Mouse (Mus musculus): ENCODE data around the gene Plekhm2. TPM values are rescaled to one million over a fixed set of nuclear protein-coding genes. Genes with fewer than 3 reads are reported as not detected.

Plekhm2 gene
- total RNA-seq, 1 experiment from 2014 or later, result 16.5 TPM

DNA sequence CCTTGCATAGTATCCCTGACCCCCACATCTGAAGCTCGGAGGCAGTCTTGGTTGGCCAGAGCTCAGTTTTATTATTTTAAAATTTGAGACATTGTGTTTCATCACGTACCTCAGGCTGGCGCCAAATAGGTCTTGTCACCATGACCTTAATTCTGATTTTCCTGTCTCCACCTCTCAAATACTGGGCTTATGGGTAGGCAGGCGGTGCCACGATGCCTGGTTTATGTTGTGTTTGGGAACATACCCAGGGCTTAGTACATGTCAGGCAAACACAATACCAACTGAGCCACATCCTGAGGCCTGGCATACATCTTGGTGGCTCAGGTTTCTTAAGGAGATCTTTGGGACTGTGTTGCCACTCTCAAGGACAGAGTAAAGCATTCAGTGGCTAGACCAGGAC lies 42.1 kb downstream of the Plekhm2 start:
- ATAC-seq (replicated peaks in 1 of 2; ENCODE audit: insufficient read depth in 1 of 2, low FRiP score in 2 of 2, low TSS enrichment in 1 of 2, low read depth in 1 of 2, poor library complexity in 2 of 2, severe bottlenecking in 2 of 2), result no peak

DNA sequence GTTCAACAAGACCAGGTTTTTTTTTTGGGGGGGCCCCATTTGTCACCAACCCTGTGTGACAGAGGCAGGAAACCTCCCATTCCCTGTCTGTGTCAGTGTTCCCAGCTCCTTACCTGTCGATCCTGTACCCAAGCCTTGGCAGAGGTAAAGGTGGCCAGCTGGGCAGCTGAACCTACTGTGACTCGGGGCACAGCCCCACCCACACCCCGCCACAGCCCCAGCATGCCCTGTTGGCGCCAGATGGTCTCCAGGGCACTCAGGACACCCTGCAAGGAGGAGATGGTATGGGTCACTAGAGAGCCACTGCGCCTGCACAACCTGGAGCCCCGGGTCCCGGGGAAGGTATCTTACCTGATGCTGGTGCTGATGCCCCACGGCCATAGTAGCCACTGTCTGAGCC lies 42.6 kb downstream of the Plekhm2 start:
- no peak for ATAC-seq (replicated peaks in 1 of 2; ENCODE audit: insufficient read depth in 1 of 2, low FRiP score in 2 of 2, low TSS enrichment in 1 of 2, low read depth in 1 of 2, poor library complexity in 2 of 2, severe bottlenecking in 2 of 2)

DNA sequence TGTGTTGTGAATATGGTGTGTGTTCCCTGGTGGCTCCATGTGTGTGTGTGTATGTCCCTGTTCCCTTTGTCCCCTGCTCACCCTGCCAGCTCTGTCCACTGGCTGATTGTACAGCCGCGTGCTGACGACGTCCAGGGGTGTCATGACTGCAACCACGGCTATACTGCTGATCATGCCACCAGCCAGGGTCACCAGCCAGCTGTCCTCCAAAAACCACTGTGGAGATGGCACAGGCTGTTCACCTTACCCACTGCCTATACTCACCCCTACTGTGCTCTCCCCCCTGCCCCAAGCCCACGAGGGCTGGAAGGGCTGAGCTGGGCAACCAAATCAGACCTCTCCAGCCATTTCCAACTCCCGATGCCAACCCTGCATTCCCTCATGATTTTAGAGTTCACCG lies 43.4 kb downstream of the Plekhm2 start:
- no peak for ATAC-seq (replicated peaks in 1 of 2; ENCODE audit: insufficient read depth in 1 of 2, low FRiP score in 2 of 2, low TSS enrichment in 1 of 2, low read depth in 1 of 2, poor library complexity in 2 of 2, severe bottlenecking in 2 of 2)

DNA sequence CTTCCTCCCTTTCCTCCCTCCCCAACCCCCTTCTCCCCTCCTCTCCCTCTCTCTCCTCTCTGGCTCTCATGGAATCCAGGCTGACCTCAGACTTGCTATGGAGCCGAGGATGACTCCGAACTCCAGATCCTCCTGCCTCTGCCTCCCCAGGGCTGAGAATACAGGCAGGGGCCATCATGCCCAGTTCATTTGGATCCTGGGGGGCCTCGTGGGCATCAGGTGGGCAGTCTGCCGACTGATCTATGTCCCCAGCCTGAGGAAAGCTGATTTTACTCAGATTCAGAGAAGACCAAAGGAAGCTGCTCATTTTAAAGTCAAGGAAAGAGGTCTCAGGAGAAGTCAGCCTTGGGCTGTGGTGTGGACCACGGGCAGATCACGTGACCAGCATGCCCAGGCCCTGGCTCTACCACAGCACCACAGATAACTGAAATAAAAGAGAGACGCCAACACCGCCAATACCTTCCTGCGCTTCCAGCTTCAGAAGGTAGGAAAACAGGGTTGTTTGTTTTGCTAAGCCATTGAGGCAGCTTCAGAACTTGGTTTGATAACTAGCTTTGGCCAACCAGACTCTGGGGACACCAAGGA lies 45.3 kb downstream of the Plekhm2 start:
- no peak for ATAC-seq (replicated peaks in 1 of 2; ENCODE audit: insufficient read depth in 1 of 2, low FRiP score in 2 of 2, low TSS enrichment in 1 of 2, low read depth in 1 of 2, poor library complexity in 2 of 2, severe bottlenecking in 2 of 2)

DNA sequence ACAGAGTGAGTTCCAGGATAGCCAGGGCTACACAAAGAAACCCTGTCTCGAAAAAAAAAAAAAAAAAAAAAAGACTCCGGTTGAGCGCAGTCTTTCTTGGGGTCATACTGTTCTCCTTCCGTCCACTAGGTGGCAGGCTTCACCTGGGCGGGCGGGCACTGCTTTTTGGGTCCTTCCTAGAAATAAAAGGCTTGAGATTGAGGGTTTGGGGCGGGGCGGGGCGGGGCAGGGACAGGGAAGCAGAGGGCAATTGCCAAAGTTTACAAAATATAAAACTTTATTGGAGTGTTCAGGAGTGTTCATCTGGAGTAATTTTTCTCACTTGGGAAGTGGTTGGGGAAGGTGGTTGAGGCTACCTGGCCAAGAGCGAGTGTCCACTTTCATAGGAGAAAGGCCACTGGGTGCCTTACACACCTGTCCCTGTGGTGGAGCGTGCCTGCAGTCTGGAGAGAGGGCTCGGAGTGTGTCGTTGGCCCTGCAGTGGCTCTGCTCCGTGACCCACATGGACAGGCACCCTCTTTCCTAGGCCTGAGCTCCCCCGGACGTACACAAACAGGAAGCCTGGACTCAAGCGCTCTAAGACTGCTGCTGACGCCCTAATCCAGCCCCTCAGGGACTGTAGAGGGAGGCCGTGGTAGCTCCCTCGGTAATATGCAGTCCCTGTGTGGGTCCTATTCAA lies 46.0 kb downstream of the Plekhm2 start, which contains the start of gene Tmem82:
Gene Tmem82, minus strand, starts transcription at position 69 of the 679 bp plus-strand sequence.
- peak; percentile 66 to 76 for ATAC-seq (replicated peaks in 1 of 2; ENCODE audit: insufficient read depth in 1 of 2, low FRiP score in 2 of 2, low TSS enrichment in 1 of 2, low read depth in 1 of 2, poor library complexity in 2 of 2, severe bottlenecking in 2 of 2)

DNA sequence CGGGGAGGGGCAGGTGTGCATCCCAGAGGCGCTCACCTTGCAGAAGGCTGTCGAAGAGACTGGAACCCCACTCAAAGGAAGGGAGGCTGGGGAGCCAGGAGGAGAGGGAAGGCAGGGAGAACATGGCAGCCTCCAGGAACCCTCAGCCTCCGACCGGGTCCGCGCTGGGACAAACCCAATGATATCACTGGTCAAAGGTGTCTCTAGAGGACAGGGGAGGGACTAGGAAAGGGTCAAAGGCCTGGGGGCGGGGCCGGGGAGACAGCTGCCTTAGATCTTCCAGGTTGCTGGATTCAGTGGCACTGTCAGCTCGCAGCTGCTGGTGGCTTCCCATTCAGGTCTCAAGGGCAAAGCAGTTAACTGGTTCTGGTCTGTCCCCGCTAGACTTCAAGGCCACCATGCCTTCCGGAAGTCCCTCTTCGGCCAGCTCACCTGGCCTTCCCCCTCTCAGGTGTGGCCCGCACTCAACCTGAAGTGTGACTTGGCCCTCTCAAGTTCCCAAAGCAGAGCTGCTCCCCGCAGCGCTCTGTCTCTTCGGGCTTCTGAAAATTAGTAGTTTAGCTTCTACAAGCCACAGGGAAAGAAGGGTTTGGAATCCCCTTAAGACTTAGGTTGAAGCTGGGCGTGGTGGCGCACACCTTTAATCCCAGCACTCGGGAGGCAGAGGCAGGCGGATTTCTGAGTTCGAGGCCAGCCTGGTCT lies 46.7 kb downstream of the Plekhm2 start:
- ATAC-seq (replicated peaks in 1 of 2; ENCODE audit: insufficient read depth in 1 of 2, low FRiP score in 2 of 2, low TSS enrichment in 1 of 2, low read depth in 1 of 2, poor library complexity in 2 of 2, severe bottlenecking in 2 of 2), result no peak

DNA sequence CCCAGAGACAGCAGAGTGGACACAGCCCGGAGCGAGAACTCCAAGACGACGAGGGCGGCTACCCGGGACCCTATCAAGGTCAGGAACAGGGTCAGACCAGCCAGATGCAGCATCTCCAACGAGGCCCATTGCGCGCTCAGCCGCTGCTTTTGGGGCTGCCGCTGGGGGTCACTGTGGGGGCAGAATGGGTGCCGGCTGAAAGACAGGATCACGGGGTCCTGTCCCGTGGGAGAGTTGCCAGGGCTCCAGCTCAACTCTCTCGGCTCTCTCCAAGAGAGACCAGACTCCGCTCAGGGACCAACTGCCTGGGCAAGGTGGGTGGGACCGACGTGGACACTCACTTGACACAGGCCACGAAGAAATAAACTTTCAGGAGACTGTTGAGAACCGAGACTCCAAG lies 47.4 kb downstream of the Plekhm2 start:
- peak; percentile 74 to 78 for ATAC-seq (replicated peaks in 1 of 2; ENCODE audit: insufficient read depth in 1 of 2, low FRiP score in 2 of 2, low TSS enrichment in 1 of 2, low read depth in 1 of 2, poor library complexity in 2 of 2, severe bottlenecking in 2 of 2)

DNA sequence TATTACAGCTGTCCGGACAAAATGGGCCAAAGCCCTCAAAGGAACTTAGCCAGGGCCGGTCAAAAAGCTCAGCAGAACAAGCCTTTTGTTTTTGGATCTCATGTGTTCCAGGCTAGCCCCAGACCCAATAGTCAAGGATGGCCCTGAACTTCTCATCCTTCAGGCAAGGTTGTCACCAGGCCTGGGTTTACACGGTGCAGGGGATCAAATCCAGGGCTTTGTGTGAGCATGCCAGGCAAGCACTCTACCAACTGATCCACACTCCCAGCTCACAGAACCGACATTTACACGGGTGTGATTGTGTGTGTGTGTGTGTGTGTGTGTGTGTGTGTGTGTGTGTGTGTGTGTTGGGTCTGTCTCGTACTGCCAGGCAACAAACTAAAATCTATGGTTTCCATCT lies 47.9 kb downstream of the Plekhm2 start:
- ATAC-seq (replicated peaks in 1 of 2; ENCODE audit: insufficient read depth in 1 of 2, low FRiP score in 2 of 2, low TSS enrichment in 1 of 2, low read depth in 1 of 2, poor library complexity in 2 of 2, severe bottlenecking in 2 of 2), result no peak

DNA sequence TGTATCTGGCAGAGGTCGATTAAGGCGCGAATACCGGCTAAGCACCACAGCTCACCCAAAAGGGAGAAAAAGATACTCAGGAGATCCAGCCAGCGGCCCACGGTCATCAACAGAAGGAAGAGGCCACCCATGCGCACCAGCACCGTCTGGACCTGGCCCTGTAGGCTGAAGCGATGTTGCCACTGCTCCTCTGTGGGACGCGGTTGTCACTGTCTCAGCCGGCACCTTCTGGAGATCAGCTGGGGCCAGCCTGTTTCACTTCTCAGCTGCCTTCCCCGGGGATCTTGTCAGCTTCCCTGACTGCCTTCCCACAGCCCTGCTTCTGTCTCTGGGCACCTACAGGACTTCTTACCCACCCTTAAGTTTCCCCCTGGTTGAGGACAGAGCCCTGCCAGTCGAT lies 49.8 kb downstream of the Plekhm2 start:
- no peak for ATAC-seq (replicated peaks in 1 of 2; ENCODE audit: insufficient read depth in 1 of 2, low FRiP score in 2 of 2, low TSS enrichment in 1 of 2, low read depth in 1 of 2, poor library complexity in 2 of 2, severe bottlenecking in 2 of 2)

DNA sequence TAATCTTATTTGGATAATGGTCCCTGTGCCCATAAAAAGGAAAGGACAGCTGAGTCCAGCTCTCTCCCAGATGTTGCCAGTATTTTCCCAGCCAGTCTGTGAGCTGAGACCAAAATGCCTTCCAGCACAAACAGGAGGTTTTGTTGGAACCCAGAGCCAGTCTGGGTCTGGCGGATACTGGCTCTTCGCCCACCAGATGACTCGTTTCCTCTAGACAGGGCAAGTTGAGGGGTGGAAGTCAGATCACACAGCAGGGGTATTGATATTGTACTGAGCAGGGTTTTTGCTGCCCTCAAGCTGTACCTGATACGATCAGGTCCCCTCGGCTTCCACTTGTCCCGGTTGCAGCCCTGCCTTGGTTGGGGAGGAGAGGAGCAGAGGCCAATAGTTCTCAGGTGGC lies 55.2 kb downstream of the Plekhm2 start:
- ATAC-seq (replicated peaks in 1 of 2; ENCODE audit: insufficient read depth in 1 of 2, low FRiP score in 2 of 2, low TSS enrichment in 1 of 2, low read depth in 1 of 2, poor library complexity in 2 of 2, severe bottlenecking in 2 of 2), result no peak

DNA sequence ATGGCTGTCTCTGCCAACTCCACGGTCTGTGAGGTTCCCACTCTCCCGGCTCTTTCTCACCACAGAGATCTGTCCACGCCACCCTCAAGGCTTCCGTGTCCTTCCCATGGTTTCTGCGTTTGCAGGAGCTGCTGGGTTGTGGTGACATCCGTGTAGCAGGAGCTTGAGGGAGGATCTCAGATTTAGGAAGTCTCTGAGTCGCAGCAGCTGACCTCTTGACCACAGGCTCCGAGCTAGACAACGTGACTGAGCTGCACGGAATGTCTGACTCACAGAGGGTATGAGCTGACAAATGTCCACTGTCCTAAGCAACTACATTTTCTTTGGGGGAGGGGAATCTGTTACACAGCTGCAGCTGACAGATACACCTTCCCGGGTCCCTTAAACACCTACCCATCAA lies 58.8 kb downstream of the Plekhm2 start, which contains the start of gene Fblim1:
Gene Fblim1, minus strand, starts transcription at position 236 of the 400 bp plus-strand sequence.
- no peak for ATAC-seq (replicated peaks in 1 of 2; ENCODE audit: insufficient read depth in 1 of 2, low FRiP score in 2 of 2, low TSS enrichment in 1 of 2, low read depth in 1 of 2, poor library complexity in 2 of 2, severe bottlenecking in 2 of 2)

DNA sequence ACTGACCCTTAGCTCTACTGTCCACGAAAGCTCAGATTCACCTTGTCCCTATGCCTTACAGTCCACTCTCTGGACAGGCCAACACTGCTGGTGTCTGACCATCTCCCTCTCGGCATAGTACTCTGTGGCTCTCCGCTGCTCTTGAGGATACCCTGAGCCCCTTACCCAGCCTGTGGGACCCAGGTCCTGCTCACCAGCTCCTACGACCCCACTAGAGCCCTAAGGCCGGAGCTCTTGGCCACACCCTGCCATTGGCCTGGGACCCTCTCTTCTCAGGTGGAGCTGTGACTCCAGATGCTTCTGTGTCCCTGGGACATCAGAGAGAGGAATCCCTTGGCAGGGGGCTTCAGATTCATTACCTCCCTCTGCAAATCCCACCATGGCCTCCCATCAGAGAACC lies 59.3 kb downstream of the Plekhm2 start:
- ATAC-seq (replicated peaks in 1 of 2; ENCODE audit: insufficient read depth in 1 of 2, low FRiP score in 2 of 2, low TSS enrichment in 1 of 2, low read depth in 1 of 2, poor library complexity in 2 of 2, severe bottlenecking in 2 of 2), result no peak

DNA sequence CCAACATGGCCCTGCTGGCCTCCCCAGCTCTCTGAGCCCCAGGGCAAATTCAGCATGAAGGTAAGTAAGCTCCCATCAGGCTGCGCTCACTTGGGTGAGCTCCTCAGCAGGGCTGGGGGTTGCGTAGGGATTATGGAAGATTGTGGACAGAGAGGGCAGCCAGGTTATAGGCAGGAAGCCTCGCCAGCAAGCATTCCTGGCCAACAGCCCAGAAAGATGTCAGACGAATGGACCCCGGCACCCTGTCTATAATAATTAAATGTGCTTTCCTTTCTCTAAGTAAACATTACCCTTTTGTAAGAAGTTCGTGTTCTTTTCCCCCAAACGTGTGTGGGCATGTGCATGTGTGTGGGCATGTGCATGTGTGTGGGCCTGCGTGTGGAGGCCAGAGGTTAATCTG lies 60.2 kb downstream of the Plekhm2 start:
- ATAC-seq (replicated peaks in 1 of 2; ENCODE audit: insufficient read depth in 1 of 2, low FRiP score in 2 of 2, low TSS enrichment in 1 of 2, low read depth in 1 of 2, poor library complexity in 2 of 2, severe bottlenecking in 2 of 2), result no peak

DNA sequence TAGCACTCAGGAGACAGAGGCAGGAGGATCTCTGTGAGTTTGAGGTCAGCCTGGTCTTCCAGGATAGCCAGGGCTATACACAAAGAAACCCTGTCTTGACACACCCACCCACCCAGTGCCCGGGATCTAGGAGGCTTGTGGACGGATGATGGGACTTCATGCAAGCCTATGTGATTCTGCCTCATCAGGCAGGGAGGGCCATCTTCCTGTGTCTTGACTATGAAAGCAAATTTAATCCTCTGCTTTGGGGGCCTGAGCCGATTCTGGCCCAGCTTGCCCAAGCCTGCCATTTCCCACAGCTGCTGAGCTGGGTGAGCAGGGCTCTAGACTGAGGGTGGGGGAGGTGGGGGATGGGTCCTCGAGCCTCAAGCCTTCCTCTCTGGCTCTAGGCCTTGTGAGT lies 60.8 kb downstream of the Plekhm2 start:
- ATAC-seq (replicated peaks in 1 of 2; ENCODE audit: insufficient read depth in 1 of 2, low FRiP score in 2 of 2, low TSS enrichment in 1 of 2, low read depth in 1 of 2, poor library complexity in 2 of 2, severe bottlenecking in 2 of 2), result no peak

DNA sequence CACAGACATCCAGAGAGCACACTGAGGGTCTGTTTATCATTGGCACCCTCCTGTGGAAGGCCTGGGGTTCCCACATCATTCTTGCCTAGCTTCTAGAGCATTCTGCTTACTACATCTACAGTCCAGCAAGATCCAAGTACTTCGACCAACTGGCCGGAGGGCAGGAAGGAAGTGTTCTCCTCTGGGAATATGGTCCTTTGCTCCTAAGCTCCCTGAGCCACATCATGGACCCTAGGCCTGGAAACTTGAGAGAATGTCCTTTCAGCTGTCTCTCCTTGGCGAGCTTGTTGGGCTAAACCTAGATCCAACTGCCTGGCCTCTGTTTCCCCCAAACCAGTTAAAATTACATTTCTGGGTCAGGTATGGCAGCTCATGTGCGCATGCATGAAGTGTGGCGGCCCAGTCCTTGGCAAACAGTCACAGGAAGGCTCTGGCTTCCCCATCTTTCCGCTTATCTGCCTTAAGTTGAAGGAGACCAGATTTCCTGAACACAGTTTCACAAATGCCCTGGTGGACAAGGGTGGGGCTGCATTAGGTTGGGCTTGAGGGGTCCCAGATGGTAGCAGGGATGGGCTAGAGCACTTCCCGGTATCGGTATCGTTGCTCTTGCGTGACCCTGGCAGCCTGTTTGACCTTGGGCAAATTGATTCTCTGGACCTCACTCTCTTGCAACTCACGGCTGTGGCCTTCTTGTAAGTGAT lies 62.0 kb downstream of the Plekhm2 start:
- 0 out of 4 replicates have a peak, but pooled peaks of 1 of the 2 experiments have one; percentile 15 for ATAC-seq (replicated peaks in 1 of 2; ENCODE audit: insufficient read depth in 1 of 2, low FRiP score in 2 of 2, low TSS enrichment in 1 of 2, low read depth in 1 of 2, poor library complexity in 2 of 2, severe bottlenecking in 2 of 2)

DNA sequence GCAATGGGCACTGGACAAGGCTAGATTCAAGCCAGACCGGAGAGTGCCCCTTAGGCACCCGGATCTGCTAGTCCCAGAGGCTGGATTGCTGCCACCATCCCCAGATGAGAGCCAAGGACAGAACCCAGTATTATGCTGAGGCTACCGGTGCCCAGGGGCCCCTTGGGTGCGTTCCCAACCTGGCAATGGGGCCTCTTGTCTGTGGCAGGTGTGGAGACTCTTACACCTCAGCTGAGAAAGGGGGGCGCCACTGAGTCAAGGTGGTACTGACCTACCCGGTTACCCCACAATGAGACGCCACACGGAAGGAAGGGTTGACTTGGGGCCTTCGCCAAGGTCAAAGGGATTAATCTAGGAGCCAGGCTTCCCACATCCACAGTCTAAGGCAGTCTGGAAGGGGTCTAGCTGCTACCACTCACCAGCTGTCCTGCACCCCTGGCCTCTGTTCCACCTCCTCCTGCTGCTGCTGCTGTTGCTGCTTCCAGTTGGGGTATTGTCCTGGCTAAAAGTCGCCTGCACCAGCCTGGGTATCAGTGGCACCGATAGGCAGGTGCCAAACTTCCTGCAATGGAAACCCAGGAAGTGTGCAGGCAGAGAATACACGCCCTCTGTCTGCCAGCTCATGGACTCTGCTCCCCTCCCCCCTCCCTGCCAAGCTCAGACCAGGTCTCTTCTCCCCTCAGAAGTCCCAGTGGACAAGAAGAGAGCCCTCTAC lies 63.4 kb downstream of the Plekhm2 start:
- no peak for ATAC-seq (replicated peaks in 1 of 2; ENCODE audit: insufficient read depth in 1 of 2, low FRiP score in 2 of 2, low TSS enrichment in 1 of 2, low read depth in 1 of 2, poor library complexity in 2 of 2, severe bottlenecking in 2 of 2)

DNA sequence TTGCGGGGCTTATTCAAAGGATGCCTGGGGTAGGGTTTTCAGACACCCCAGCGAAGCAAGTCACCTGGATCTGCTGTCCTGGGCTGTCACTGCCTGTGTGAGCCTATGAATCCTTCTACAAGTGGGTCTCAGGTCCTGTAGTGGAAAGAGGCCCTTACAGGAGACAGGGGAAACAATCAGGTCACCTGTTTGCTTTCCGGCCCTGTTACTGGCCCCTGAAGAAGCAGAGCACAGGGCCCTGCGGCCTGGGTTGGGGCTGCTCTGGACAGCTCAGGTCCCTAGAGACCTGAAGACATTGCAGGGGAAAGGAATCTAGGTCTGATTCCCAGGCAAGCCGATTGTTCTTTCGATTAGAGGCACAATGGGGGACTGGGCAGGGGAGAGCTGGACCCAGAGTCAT lies 64.3 kb downstream of the Plekhm2 start:
- no peak for ATAC-seq (replicated peaks in 1 of 2; ENCODE audit: insufficient read depth in 1 of 2, low FRiP score in 2 of 2, low TSS enrichment in 1 of 2, low read depth in 1 of 2, poor library complexity in 2 of 2, severe bottlenecking in 2 of 2)

All from hematopoietic stem cell, adult 5-6 weeks (primary cell).